Mouse (Mus musculus): Measurements from ENCODE around the gene Kcnk16.
A peak's percentile ranks its signal among the peaks of the same experiment; 100 is the strongest.

Gene Kcnk16

GRCm38 (mm10) chr14:20245318-20245717 is 23.7 kb downstream of the Kcnk16 start:
- TF ChIP-seq GATA4 (IDR thresholded peaks at IDR 0.05; ENCODE audit: insufficient replicate concordance, low read length): no peak

GRCm38 (mm10) chr14:20243158-20243557 is 25.8 kb downstream of the Kcnk16 start:
- no peak for TF ChIP-seq GATA4 (IDR thresholded peaks at IDR 0.05; ENCODE audit: insufficient replicate concordance, low read length)

- no peak for TF ChIP-seq GATA4 (IDR thresholded peaks at IDR 0.05; ENCODE audit: insufficient replicate concordance, low read length)
Observed at GRCm38 (mm10) chr14:20242454-20242853, 26.5 kb downstream of the Kcnk16 start.

GRCm38 (mm10) chr14:20234403-20234802 is 34.6 kb downstream of the Kcnk16 start:
- no peak for TF ChIP-seq GATA4 (IDR thresholded peaks at IDR 0.05; ENCODE audit: insufficient replicate concordance, low read length)

- TF ChIP-seq GATA4 (IDR thresholded peaks at IDR 0.05; ENCODE audit: insufficient replicate concordance, low read length): no peak
Observed at GRCm38 (mm10) chr14:20233016-20233980, 35.7 kb downstream of the Kcnk16 start.

- peak; percentile 63; the same call in 1 of the 2 replicates for TF ChIP-seq GATA4 (IDR thresholded peaks at IDR 0.05; ENCODE audit: insufficient replicate concordance, low read length)
Observed at GRCm38 (mm10) chr14:20230063-20230491, 38.9 kb downstream of the Kcnk16 start.

- TF ChIP-seq GATA4 (IDR thresholded peaks at IDR 0.05; ENCODE audit: insufficient replicate concordance, low read length): no peak
Observed at GRCm38 (mm10) chr14:20229437-20229836, 39.6 kb downstream of the Kcnk16 start.

- peak; percentile 58; the same call in 1 of the 2 replicates for TF ChIP-seq GATA4 (IDR thresholded peaks at IDR 0.05; ENCODE audit: insufficient replicate concordance, low read length)
Observed at GRCm38 (mm10) chr14:20228336-20228735, 40.7 kb downstream of the Kcnk16 start.

GRCm38 (mm10) chr14:20226982-20227381 is 42.0 kb downstream of the Kcnk16 start:
- TF ChIP-seq GATA4 (IDR thresholded peaks at IDR 0.05; ENCODE audit: insufficient replicate concordance, low read length): no peak

- TF ChIP-seq GATA4 (IDR thresholded peaks at IDR 0.05; ENCODE audit: insufficient replicate concordance, low read length): no peak
Observed at GRCm38 (mm10) chr14:20226488-20226887, 42.5 kb downstream of the Kcnk16 start.

GRCm38 (mm10) chr14:20225525-20225924 is 43.5 kb downstream of the Kcnk16 start:
- TF ChIP-seq GATA4 (IDR thresholded peaks at IDR 0.05; ENCODE audit: insufficient replicate concordance, low read length): no peak

GRCm38 (mm10) chr14:20224576-20225218 is 44.3 kb downstream of the Kcnk16 start:
- no peak for TF ChIP-seq GATA4 (IDR thresholded peaks at IDR 0.05; ENCODE audit: insufficient replicate concordance, low read length)

- no peak for TF ChIP-seq GATA4 (IDR thresholded peaks at IDR 0.05; ENCODE audit: insufficient replicate concordance, low read length)
Observed at GRCm38 (mm10) chr14:20224163-20224562, 44.8 kb downstream of the Kcnk16 start.

GRCm38 (mm10) chr14:20223253-20223652 is 45.7 kb downstream of the Kcnk16 start:
- TF ChIP-seq GATA4 (IDR thresholded peaks at IDR 0.05; ENCODE audit: insufficient replicate concordance, low read length): no peak

GRCm38 (mm10) chr14:20221083-20221482 is 47.9 kb downstream of the Kcnk16 start:
- no peak for TF ChIP-seq GATA4 (IDR thresholded peaks at IDR 0.05; ENCODE audit: insufficient replicate concordance, low read length)

GRCm38 (mm10) chr14:20219849-20220248 is 49.1 kb downstream of the Kcnk16 start:
- TF ChIP-seq GATA4 (IDR thresholded peaks at IDR 0.05; ENCODE audit: insufficient replicate concordance, low read length): no peak
